9 mouse cellular contexts compared by ENCODE assay signal in the genomic region with DNA sequence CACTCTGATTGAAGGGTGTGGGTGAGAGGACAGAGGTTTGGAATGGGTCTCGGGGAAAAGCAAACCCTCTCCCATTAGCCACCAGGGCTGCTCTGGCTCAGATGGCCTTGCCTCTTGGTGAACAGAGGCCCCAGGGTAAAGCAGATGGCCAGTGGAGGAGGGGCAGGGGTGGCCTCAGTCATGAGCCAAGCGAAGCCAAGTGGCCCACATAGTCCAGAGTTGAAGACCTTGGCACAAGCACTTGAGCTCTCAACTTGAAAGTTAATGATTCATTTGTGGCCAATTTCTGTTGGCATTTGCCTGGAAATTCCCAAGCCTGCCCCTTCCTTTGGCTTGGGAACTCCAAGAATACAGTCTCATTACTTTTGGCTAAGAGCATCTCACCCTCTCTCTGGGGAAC. TPM values are rescaled to one million over a fixed set of nuclear protein-coding genes. Genes with fewer than 3 reads are reported as not detected.
DNase-seq lines count a peak whose midpoint lies in the region; ATAC-seq and TF ChIP-seq lines count a peak whose summit lies in the region.
"Had no signal": no experiment of that assay in that cellular context is flagged by ENCODE, and none has a peak within 500 bp of the region (broad histone marks: within the 10 kb centered on the region; RNA-seq: fewer than 3 reads in every experiment).

No protein-coding gene starts in this region.

- peaks cover 100% of the 10 kb centered on the region for H3K4me1 ChIP-seq in heart, embryonic 12.5 days (replicated peaks)
- H3K4me1 ChIP-seq in hindbrain, postnatal 0 days (ENCODE audit: insufficient read depth, low read length), result peaks cover 89% of the 10 kb centered on the region
- H3K4me1 ChIP-seq in midbrain, embryonic 14.5 days (ENCODE audit: control insufficient read depth, insufficient read depth, low read length), result peaks cover 97% of the 10 kb centered on the region

- no peak overlapping the region for H3K4me2 ChIP-seq in heart, embryonic 12.5 days
- H3K4me2 ChIP-seq in hindbrain, postnatal 0 days (ENCODE audit: low read depth, low read length), result no peak overlapping the region
- no peak overlapping the region for H3K4me2 ChIP-seq in midbrain, embryonic 14.5 days (ENCODE audit: low read length)
- H3K4me2 ChIP-seq: limb, embryonic 12.5 days had no signal

- no peaks in the 10 kb centered on the region for H3K36me3 ChIP-seq in heart, embryonic 12.5 days
- H3K36me3 ChIP-seq in hindbrain, postnatal 0 days (ENCODE audit: insufficient read depth, low read length), result no peaks in the 10 kb centered on the region
- H3K36me3 ChIP-seq in midbrain, embryonic 14.5 days (ENCODE audit: control insufficient read depth, insufficient read depth, low read length), result no peaks in the 10 kb centered on the region

- H3K9ac ChIP-seq in heart, embryonic 12.5 days, result 0 out of 2 replicates have a peak overlapping the region, but pooled peaks have one; percentile 13
- peak overlapping the region; percentile 13; the same call in 1 of the 2 replicates for H3K9ac ChIP-seq in hindbrain, postnatal 0 days (replicated peaks; ENCODE audit: low read length)
- H3K9ac ChIP-seq in midbrain, embryonic 14.5 days (replicated peaks; ENCODE audit: low read length), result no peak overlapping the region
- H3K9ac ChIP-seq: limb, embryonic 12.5 days had no signal

- H3K27me3 ChIP-seq in heart, embryonic 12.5 days (replicated peaks), result no peaks in the 10 kb centered on the region
- no peaks in the 10 kb centered on the region for H3K27me3 ChIP-seq in hindbrain, postnatal 0 days (ENCODE audit: insufficient read depth, low read length)
- H3K27me3 ChIP-seq in midbrain, embryonic 14.5 days (ENCODE audit: control insufficient read depth, insufficient read depth, low read length), result no peaks in the 10 kb centered on the region
- H3K27me3 ChIP-seq: limb, embryonic 12.5 days had no signal

- no peak overlapping the region for H3K4me3 ChIP-seq in heart, embryonic 12.5 days
- H3K4me3 ChIP-seq in hindbrain, postnatal 0 days (ENCODE audit: low read length), result no peak overlapping the region
- H3K4me3 ChIP-seq in midbrain, embryonic 14.5 days (replicated peaks; ENCODE audit: low read depth, low read length), result no peak overlapping the region
- H3K4me3 ChIP-seq: limb, embryonic 12.5 days had no signal

- no peak for TF ChIP-seq CTCF in hindbrain, postnatal 0 days (IDR thresholded peaks at IDR 0.05; ENCODE audit: low read depth)

- WGBS in heart, embryonic 12.5 days, result 79% methylated on average over 2 of the region's 2 CpGs
- WGBS in hindbrain, postnatal 0 days, result 35% methylated on average over 2 of the region's 2 CpGs
- 62% methylated on average over 2 of the region's 2 CpGs for WGBS in midbrain, embryonic 14.5 days

- H3K27ac ChIP-seq in heart, embryonic 12.5 days (ENCODE audit: poor library complexity, severe bottlenecking), result no peak overlapping the region
- peak overlapping the region; percentile 62; the same call in 1 of the 2 replicates for H3K27ac ChIP-seq in hindbrain, postnatal 0 days
- peak overlapping the region; percentile 3; the same call in 1 of the 2 replicates for H3K27ac ChIP-seq in midbrain, embryonic 14.5 days (replicated peaks; ENCODE audit: low read depth, low read length)

- H3K9me3 ChIP-seq in heart, embryonic 12.5 days (replicated peaks), result no peaks in the 10 kb centered on the region
- H3K9me3 ChIP-seq in hindbrain, postnatal 0 days (ENCODE audit: low read length), result no peaks in the 10 kb centered on the region
- H3K9me3 ChIP-seq in midbrain, embryonic 14.5 days (ENCODE audit: control insufficient read depth, low read length), result no peaks in the 10 kb centered on the region
- H3K9me3 ChIP-seq: limb, embryonic 12.5 days had no signal

- no peak for DNase-seq in heart, adult 8-10 months (ENCODE audit: low spot score)
- DNase-seq in 3134 (ENCODE audit: extremely low read depth, insufficient read length, low spot score), result peak; percentile 84
- DNase-seq in adrenal gland, postnatal 25 days, result peak; percentile 53
- DNase-seq in hindbrain, postnatal 0 days (ENCODE audit: low spot score), result peak; percentile 72
- no peak for DNase-seq in midbrain, embryonic 14.5 days
- DNase-seq in embryo, embryonic 10 days (ENCODE audit: low spot score), result no peak
- no peak for DNase-seq in thymus, postnatal 10 days (ENCODE audit: low spot score in 2 of 2)

- no peak for ATAC-seq in heart, embryonic 12.5 days (ENCODE audit: insufficient number of reproducible peaks, low FRiP score)
- ATAC-seq in hindbrain, postnatal 0 days, result peak; percentile 55; the same call in 1 of the 2 replicates
- no peak for ATAC-seq in midbrain, embryonic 14.5 days (ENCODE audit: low FRiP score, low TSS enrichment)

RNA-seq across cellular contexts. Expression of a gene that starts 37.1 kb away (rescaled TPM):
- polyA plus RNA-seq in heart, embryonic 12.5 days (2016; fragmentation: Nextera tagmentation; extraction: Ambion mirVana), result 34.2 and 41.4 TPM in 2 replicates
- total RNA-seq in heart, adult 8-10 months (2022), result 10 to 100 TPM; 34.7 to 44.1 (median 40.4) TPM
- 125 and 153 TPM in 2 replicates for total RNA-seq in adrenal gland, postnatal 25 days (2021)
- 129 and 135 TPM in 2 replicates for total RNA-seq in hindbrain, postnatal 0 days (2014; rRNA removed)
- polyA plus RNA-seq in hindbrain, postnatal 0 days (2015; fragmentation: Nextera tagmentation; extraction: Ambion mirVana), result 41.9 and 50.6 TPM in 2 replicates
- 73.1 and 91.0 TPM in 2 replicates for polyA plus RNA-seq in midbrain, embryonic 14.5 days (2014; fragmentation: Nextera tagmentation; extraction: Ambion mirVana)

Comparison
In these comparisons a context has a peak if more than half of its experiments do, and no peak if none do; other contexts are left out.
1. DNase-seq: peak in 3134 (single experiment), adrenal gland, postnatal 25 days (single experiment) and hindbrain, postnatal 0 days (single experiment); none in heart, adult 8-10 months (single experiment), midbrain, embryonic 14.5 days (single experiment), embryo, embryonic 10 days (single experiment) and thymus, postnatal 10 days (0 of 2).